Mouse (Mus musculus) hindbrain, embryonic 16.5 days (tissue): Measurements from ENCODE around the gene Fam189a2. TPM values are rescaled to one million over a fixed set of nuclear protein-coding genes. Genes with fewer than 3 reads are reported as not detected.

Experiments
- ATAC-seq: fragments of 200-750 bp; cut with Nextera tagmentation; 2 replicates; pipeline ENCODE4 v1.8.0; 2017; ENCODE audit warnings: moderate TSS enrichment, moderate library complexity
- H3K27ac ChIP-seq: fragments of 300-500 bp; sonication (generic); 2 replicates; pipeline ENCODE4 v1.5.1; 2014; ENCODE audit warnings: low read depth, mild to moderate bottlenecking, control low read depth, low read length, moderate library complexity
- H3K27me3 ChIP-seq: fragments of 300-500 bp; sonication (generic); replicated peaks from 2 replicates; pipeline ENCODE4 v1.6.1; 2014; ENCODE audit warnings: low read length; ENCODE audit not compliant: control insufficient read depth, insufficient read depth
- H3K36me3 ChIP-seq: fragments of 300-500 bp; sonication (generic); 2 replicates; pipeline ENCODE4 v1.6.1; 2014; ENCODE audit warnings: mild to moderate bottlenecking, low read length, moderate library complexity, mixed read lengths; ENCODE audit not compliant: control insufficient read depth, insufficient read depth
- H3K4me1 ChIP-seq: fragments of 300-500 bp; sonication (generic); 2 replicates; pipeline ENCODE4 v1.6.1; 2014; ENCODE audit warnings: low read depth, low read length; ENCODE audit not compliant: control insufficient read depth, insufficient read depth
- H3K4me2 ChIP-seq: fragments of 300-500 bp; sonication (generic); 2 replicates; pipeline ENCODE4 v1.6.1; 2014; ENCODE audit warnings: mild to moderate bottlenecking, low read length, control low read depth, moderate library complexity
- H3K4me3 ChIP-seq: fragments of 300-500 bp; sonication (generic); 2 replicates; pipeline ENCODE4 v1.5.1; 2014; ENCODE audit warnings: mild to moderate bottlenecking, low read length, control low read depth, moderate library complexity
- H3K9ac ChIP-seq: fragments of 300-500 bp; sonication (generic); 2 replicates; pipeline ENCODE4 v1.6.1; 2014; ENCODE audit warnings: low read depth, mild to moderate bottlenecking, control low read depth, low read length, moderate library complexity
- H3K9me3 ChIP-seq: fragments of 300-500 bp; sonication (generic); 2 replicates; pipeline ENCODE4 v1.6.1; 2014; ENCODE audit warnings: mild to moderate bottlenecking, low read length, moderate library complexity; ENCODE audit not compliant: control insufficient read depth
- WGBS: fragments of 180-500 bp; shearing (Covaris S2); extraction: QIAGEN DNeasy Blood & Tissue Kit; methylation state at CpG from one replicate; pipeline ENCODE4 v1.1.7; 2014; 5-methylcytosine and 5-hydroxymethylcytosine counted together
- polyA plus RNA-seq: library from polyadenylated mRNA; unstranded; fragments of >200 nt; fragmentation: Nextera tagmentation; extraction: Ambion mirVana; gene quantifications from 2 replicates; pipeline ENCODE4 v1.2.1, GENCODE M21; 2015

The Fam189a2 gene
- polyA plus RNA-seq, 1 experiment from 2014 or later: 2.7 TPM

DNA sequence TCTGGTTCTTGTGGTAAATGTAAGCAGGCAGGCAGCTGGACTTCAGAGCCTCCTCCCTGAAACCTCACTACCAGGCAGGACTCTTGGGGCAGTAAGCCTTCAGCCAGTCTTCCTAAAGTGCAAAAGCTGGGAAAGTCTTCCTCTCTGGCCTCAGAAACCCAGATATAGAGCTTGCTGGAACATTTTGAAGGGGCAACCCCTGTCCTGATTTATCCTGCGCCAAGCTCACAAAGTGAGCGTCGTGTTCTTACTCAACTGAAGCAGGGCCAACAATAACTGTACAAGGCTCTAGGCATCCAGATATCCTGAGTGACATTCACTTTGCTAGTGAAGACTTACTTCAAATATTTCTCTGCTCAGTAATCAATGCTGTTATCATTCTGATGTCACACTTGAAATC, 60.4 kb downstream of the Fam189a2 start:
- H3K36me3 ChIP-seq: peaks cover 6% of the 10 kb centered on the region; the same call in 1 of the 2 replicates
- H3K4me3 ChIP-seq: no peak overlapping the region
- ATAC-seq: no peak
- no peak overlapping the region for H3K27ac ChIP-seq
- H3K4me1 ChIP-seq: peaks cover 11% of the 10 kb centered on the region
- no peak overlapping the region for H3K9ac ChIP-seq
- H3K9me3 ChIP-seq: 0 out of 2 replicates have a peak, but pooled peaks cover 2% of the 10 kb centered on the region
- no peaks in the 10 kb centered on the region for H3K27me3 ChIP-seq
- no peak overlapping the region for H3K4me2 ChIP-seq
- 91% methylated on average over 3 of the region's 3 CpGs for WGBS

DNA sequence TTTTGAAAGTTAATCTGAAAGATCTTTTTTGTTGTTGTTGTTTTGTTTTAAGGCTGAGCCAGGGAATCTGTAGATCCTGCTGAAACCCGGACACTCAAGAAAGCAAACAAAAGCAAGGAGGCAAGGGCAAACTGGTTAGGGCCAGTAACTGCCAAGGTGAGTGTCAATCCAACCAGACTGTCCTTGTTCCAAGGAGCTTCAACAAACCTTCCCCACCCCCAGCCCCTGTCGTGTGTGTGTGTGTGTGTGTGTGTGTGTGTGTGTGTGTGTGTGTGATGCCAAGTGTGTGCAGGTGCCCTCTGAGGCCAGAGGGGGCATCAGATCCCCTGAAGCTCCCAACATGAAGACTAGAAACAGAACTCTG, 62.0 kb downstream of the Fam189a2 start:
- 68% methylated on average over 2 of the region's 2 CpGs for WGBS
- no peak for ATAC-seq
- Histone ChIP-seq H3K4me3 (no peak overlapping the region), H3K36me3 (no peaks in the 10 kb centered on the region), H3K27me3 (no peaks in the 10 kb centered on the region), H3K27ac (no peak overlapping the region), H3K9me3 (no peaks in the 10 kb centered on the region), H3K4me1 (peaks cover 11% of the 10 kb centered on the region), H3K9ac (no peak overlapping the region), H3K4me2 (no peak overlapping the region)

DNA sequence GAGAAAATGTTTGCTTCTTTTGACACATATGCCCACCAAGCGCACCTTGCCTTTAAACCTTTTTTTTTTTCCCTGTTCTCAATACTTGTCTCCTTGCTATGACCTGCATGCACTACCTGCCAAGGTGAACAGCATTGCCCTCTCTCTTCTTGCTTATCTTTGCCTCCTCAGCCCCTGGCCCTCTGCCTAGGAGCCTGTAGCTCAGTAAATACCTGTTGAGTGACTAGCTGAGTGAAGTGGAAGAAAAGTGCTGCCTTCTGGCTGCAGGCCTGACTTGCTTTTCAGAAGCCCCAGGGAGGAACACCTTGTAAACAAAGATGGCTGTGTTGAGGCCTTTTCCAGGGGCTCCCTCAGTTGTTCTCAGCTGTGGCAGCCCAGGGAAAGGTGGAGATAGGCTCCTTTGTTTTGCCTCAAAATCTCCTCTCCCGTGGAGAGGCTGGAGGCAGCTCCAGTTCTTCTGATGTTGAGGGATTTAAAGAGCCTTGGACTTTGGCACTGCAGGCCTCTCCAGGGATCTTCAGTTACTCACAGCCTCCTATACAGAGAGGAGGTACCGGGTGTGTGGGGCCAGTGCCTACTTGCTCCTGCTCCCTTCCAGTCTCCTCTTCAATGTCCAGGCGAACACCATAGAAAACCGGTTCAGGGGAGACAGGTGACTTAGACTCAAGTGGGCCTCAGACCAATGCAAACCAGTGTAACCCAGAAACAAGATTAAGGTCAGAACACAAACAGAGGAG, 62.5 kb downstream of the Fam189a2 start:
- H3K27ac ChIP-seq: no peak overlapping the region
- peaks cover 9% of the 10 kb centered on the region for H3K4me1 ChIP-seq
- no peaks in the 10 kb centered on the region for H3K27me3 ChIP-seq
- no peak overlapping the region for H3K4me2 ChIP-seq
- H3K9ac ChIP-seq: no peak overlapping the region
- WGBS: 57% methylated on average over 5 of the region's 5 CpGs
- H3K4me3 ChIP-seq: no peak overlapping the region
- no peaks in the 10 kb centered on the region for H3K9me3 ChIP-seq
- H3K36me3 ChIP-seq: no peaks in the 10 kb centered on the region
- ATAC-seq: no peak

GRCm38 (mm10) chr19:23967156-23967555, 63.7 kb downstream of the Fam189a2 start:
- ATAC-seq: no peak
- peaks cover 3% of the 10 kb centered on the region; the same call in 1 of the 2 replicates for H3K9me3 ChIP-seq
- H3K4me3 ChIP-seq: no peak overlapping the region
- no peak overlapping the region; the same call in 1 of the 2 replicates for H3K9ac ChIP-seq
- 53% methylated on average over 2 of the region's 2 CpGs for WGBS
- no peaks in the 10 kb centered on the region for H3K36me3 ChIP-seq
- no peaks in the 10 kb centered on the region for H3K27me3 ChIP-seq
- H3K4me1 ChIP-seq: no peaks in the 10 kb centered on the region
- no peak overlapping the region for H3K27ac ChIP-seq
- no peak overlapping the region for H3K4me2 ChIP-seq

GRCm38 (mm10) chr19:23966376-23966775, 64.4 kb downstream of the Fam189a2 start:
- Histone ChIP-seq H3K4me2 (no peak overlapping the region), H3K4me1 (peaks cover 2% of the 10 kb centered on the region), H3K4me3 (no peak overlapping the region), H3K27me3 (no peaks in the 10 kb centered on the region), H3K9ac (no peak overlapping the region), H3K36me3 (no peaks in the 10 kb centered on the region), H3K9me3 (peaks cover 3% of the 10 kb centered on the region; the same call in 1 of the 2 replicates), H3K27ac (no peak overlapping the region)
- no peak for ATAC-seq
- WGBS: 92% methylated on average over 9 of the region's 9 CpGs

- H3K4me2 ChIP-seq: no peak overlapping the region
- no peak for ATAC-seq
- 63% methylated on average over 10 of the region's 10 CpGs for WGBS
- no peak overlapping the region for H3K9ac ChIP-seq
- H3K27me3 ChIP-seq: no peaks in the 10 kb centered on the region
- H3K9me3 ChIP-seq: peaks cover 3% of the 10 kb centered on the region; the same call in 1 of the 2 replicates
- no peak overlapping the region for H3K27ac ChIP-seq
- no peak overlapping the region for H3K4me3 ChIP-seq
- H3K4me1 ChIP-seq: peaks cover 12% of the 10 kb centered on the region
- H3K36me3 ChIP-seq: no peaks in the 10 kb centered on the region
These were observed 66.4 kb downstream of the Fam189a2 start for GRCm38 (mm10) chr19:23964401-23964910.

GRCm38 (mm10) chr19:23961516-23961915, 69.3 kb downstream of the Fam189a2 start:
- Histone ChIP-seq H3K36me3 (no peaks in the 10 kb centered on the region), H3K4me2 (peak overlapping the region; percentile 7; the same call in 1 of the 2 replicates), H3K4me3 (no peak overlapping the region), H3K9ac (no peak overlapping the region), H3K4me1 (peaks cover 12% of the 10 kb centered on the region), H3K9me3 (peaks cover 3% of the 10 kb centered on the region; the same call in 1 of the 2 replicates), H3K27me3 (no peaks in the 10 kb centered on the region), H3K27ac (no peak overlapping the region)
- peak; percentile 79 for ATAC-seq
- WGBS: 1% methylated on average over 8 of the region's 8 CpGs

GRCm38 (mm10) chr19:23960831-23961447, 69.9 kb downstream of the Fam189a2 start:
- H3K27me3 ChIP-seq: no peaks in the 10 kb centered on the region
- peak; percentile 12; the same call in 1 of the 2 replicates for ATAC-seq
- peak overlapping the region; percentile 42; the same call in 1 of the 2 replicates for H3K27ac ChIP-seq
- H3K4me2 ChIP-seq: no peak overlapping the region
- H3K36me3 ChIP-seq: no peaks in the 10 kb centered on the region
- H3K4me1 ChIP-seq: peaks cover 12% of the 10 kb centered on the region
- H3K9me3 ChIP-seq: peaks cover 3% of the 10 kb centered on the region; the same call in 1 of the 2 replicates
- WGBS: 59% methylated on average over 6 of the region's 6 CpGs
- H3K4me3 ChIP-seq: no peak overlapping the region
- no peak overlapping the region; the same call in 1 of the 2 replicates for H3K9ac ChIP-seq

- Histone ChIP-seq H3K9ac (no peak overlapping the region), H3K27ac (peak overlapping the region; percentile 51; the same call in 1 of the 2 replicates), H3K4me3 (no peak overlapping the region), H3K27me3 (no peaks in the 10 kb centered on the region), H3K9me3 (peaks cover 3% of the 10 kb centered on the region; the same call in 1 of the 2 replicates), H3K36me3 (no peaks in the 10 kb centered on the region), H3K4me1 (peaks cover 12% of the 10 kb centered on the region), H3K4me2 (no peak overlapping the region)
- peak; percentile 64 for ATAC-seq
- WGBS: 14% methylated on average over 3 of the region's 3 CpGs
These were observed 70.5 kb downstream of the Fam189a2 start for GRCm38 (mm10) chr19:23960275-23960674.
